Mouse (Mus musculus): ENCODE data around the gene Rybp.
A peak's percentile ranks its signal among the peaks of the same experiment; 100 is the strongest.

Rybp gene

DNA sequence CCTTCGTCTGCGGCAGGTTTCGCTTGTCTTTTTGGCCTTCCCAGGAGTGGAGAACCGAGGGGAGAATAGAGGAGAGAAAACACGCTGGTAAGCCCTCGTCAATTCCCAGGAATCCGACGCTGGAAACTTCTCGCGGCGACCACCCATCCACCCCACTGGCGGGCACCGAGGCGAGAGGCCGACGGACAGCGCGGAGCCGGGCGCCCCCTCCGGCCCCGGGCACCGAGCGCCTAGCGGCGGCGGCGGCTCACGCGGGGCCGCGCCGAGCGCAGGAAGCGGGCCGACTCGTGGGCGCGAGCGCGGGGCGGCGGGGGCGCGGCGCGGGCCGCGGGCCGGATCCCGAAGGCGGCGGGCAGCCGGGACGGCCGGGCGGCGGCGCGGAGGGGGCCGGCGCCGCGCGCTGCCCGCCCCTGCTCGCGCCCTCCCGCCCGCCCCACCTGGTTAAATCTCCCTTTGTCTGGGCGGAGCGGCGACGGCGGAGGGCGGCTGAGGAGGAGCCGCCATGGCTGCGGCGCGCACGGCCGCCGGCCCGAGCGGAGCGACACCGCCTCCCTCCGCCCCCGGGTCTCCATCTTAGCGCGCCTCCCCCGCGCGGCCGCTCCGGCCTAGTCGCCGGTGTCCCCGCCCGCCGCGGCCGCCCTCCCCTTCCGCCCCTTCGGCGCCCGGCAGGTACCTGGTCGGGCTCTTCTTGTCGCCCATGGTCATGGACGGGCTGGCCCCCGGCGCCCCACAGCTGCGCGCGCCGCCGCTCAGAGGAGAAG lies 532 bp downstream of the Rybp start:
- peak; percentile 69 to 74 for DNase-seq

DNA sequence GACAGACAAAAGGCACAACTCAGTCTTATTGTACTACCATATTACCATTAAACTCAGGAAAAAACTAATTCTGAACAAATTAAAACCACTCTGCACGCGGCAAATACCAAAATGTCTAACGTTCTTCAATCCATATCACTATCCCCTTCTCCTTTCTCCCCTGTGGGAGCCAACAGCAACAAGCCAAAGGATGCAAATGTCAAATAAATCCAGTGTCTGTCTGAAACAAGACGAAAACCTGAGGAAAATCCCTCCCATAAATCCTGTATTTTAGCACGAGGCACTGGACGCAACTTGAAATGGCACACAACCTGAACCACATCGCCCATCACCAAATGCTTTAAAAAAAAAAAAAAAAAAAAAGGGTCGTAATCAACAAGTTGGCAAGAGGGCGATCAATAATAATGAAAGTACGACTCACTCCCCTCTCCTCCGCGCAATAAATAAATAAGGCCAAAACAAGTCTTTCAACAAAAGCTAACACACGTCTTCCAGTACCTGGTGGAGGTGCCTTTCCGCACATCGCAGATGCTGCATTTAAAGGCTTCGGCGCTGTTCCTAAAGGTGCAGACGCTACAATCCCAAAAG lies 1.2 kb downstream of the Rybp start:
- DNase-seq, result no peak

DNA sequence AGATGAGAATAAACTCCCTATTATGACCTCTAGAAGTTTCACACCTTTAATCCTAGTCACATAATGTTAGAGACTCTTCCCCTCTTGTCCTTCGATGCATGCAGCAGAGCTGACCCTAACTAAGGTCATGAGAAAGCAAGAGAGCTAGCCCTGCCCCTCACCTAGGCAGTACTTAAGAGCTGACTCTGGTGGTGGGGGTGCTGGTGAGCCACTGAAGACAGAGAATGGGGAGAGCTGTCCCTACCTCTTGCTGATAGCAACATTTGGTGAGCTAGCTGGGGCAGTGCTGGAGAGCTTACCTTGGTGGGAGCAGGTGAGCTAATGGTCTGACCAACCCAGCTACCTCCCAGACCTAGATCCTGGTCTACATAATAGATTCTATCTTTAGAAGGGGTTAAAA lies 8.4 kb downstream of the Rybp start:
- no peak for DNase-seq

DNA sequence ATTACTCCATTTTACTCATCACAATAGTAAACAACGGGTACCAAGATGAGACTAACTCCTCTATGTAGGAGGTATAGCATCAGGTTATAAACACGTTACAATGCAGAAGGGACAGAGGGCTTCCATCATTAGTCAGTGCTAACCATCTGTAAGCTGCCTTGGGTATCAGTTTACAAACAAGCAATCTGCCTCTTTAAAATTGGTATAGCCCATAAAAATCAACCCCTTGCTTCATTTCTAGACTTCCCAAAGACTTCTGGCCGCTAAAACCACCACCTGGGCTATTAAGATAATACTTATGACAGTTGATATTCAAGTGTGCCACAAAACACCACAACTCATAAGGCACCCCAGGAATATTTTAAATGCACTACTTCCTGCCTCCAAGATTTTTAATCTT lies 10.9 kb downstream of the Rybp start:
- no peak for DNase-seq

DNA sequence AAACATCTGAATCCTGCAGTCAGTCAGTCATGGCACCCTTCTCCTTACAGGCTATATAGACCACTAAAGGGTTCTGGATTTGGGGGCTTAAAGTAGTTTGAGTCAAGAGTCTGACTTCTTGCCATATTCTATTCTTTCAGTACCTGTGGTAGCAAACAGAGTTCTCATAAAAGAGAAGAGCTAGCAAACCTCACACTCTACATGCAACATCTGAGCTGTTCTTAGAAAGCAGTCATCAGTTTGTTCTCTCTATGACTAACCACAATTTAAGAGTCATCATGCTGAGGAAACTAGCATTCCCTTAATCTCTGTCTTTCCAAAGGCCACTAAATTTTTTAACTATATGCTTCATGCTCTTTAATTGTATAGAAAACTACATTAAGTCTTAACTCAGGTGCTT lies 11.6 kb downstream of the Rybp start:
- no peak for DNase-seq

DNA sequence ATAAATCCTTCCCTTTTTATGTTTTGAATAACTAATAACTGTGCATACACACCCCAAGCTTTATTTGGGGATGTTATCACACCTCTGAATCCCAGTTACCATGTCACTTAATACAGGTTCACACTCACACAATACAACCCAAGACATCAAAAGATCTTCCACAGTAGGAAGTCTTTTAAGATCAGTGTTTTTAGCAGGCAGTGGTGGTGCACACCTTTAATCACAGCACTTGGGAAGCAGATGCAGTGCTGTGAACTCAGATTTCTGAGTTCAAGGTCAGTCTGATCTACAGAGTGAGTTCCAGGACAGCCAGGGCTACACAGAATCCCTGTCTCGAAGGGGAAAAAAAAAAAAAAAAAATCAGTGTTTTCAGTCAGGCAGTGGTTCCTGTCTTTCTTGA lies 13.7 kb downstream of the Rybp start:
- no peak for DNase-seq

DNA sequence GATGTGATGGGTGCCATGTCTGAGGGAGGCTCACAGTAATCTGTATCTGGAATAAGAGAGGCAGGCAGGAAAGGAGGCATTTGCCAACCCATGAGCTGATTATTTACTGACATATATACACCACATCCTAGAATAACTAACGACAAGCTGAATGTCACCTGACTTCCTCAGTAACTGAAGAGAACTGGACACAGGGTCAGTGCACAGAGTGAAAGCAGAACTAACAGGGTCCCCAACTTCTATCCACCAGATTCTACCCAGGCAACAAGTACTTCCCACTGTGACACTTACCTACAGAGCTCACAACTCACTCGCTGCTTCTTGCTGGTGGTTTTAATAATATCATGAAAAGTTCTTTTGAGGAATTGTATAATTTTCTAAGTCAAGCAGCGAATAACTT lies 15.3 kb downstream of the Rybp start:
- no peak for DNase-seq

DNA sequence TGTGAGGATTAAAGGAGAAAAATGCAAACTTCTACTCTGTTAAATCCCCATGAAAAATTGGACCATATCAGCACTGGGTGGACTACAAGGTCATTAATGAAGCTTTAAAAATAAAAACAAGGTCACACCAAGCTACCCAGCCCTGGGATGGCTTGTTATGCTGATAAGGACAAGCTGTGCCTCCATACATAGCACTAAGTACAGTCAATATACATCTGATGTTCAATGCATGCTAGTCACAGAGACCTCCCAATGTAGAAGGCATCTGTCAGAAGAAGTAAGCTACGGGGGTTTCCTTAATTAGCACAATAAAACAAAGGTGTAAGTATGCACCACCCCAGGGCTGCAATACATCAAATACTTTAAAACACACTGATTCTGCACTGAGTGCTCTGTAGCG lies 16.5 kb downstream of the Rybp start:
- no peak for DNase-seq

DNA sequence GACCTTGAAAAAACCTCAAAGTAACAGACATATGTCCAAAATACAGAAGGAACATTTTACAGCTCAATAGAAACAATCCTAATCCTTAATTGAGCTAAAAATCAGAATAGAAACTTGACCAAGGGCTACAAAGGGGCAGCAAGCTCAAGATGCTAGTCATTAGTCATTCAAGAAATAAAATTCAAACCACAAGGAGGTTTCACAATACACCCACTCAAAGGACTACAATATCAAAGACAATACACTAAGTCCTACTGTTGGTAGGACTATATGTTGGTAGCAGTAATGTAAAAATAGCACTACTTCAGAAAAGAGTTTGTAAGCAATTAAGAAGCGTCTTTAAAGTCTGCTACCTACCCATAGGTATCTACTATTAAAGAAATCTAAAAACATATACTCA lies 27.7 kb downstream of the Rybp start:
- no peak for DNase-seq

DNA sequence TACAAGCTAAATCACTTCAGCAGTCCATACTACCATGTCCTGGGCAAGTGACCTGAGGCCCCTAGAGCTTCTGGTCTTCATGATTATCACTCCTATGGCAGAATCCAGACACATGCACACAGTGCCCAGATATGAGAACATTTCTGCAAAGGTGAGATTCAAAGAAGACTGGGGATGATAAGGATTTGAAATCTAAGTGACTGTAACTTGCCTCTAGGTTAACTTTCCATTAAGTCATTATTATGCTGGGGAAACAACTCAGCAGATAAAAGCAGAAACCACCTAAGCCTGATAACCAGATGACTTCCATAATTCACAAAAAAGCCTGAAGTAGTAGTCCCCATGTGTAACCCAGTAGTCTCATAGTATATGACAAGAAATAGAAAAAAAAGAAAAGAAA lies 29.0 kb downstream of the Rybp start:
- DNase-seq, result no peak

DNA sequence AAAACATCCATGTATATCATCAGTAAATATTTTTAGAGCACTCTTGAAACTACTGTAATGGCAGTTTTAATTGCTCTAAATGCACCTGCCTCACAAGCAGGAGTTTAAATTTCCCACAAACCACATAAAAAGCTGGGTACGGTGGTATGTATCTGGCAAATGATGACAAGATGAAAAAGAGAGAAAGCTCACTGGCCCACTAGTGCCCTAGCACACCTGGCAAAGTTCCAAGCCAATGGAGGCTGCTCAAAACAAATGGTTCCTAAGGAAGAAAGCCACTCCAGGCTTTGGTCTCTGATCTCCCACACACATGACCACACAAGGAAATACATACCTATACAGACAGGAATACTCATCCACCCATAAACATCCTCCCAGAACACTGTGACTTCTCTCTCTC lies 31.9 kb downstream of the Rybp start:
- DNase-seq, result no peak

DNA sequence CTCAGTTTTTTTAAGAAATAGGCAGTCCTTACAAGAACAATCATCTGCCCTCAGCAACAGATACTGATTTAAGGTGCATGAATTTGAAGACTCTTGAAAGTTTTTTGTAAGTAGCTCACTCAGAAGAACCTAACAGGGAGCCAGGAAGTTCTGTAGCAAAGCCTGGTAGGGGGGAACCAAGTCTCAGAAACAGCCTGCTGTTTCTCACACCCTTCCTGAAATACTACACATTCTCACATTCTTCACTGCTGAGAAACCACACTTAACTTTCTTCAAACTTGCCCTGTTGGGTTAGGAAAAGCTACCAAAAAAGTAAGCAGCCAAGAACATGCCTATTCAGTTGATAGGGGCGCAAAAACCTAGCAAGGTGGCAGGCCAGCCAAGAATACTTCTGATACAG lies 32.6 kb downstream of the Rybp start:
- no peak for DNase-seq

DNA sequence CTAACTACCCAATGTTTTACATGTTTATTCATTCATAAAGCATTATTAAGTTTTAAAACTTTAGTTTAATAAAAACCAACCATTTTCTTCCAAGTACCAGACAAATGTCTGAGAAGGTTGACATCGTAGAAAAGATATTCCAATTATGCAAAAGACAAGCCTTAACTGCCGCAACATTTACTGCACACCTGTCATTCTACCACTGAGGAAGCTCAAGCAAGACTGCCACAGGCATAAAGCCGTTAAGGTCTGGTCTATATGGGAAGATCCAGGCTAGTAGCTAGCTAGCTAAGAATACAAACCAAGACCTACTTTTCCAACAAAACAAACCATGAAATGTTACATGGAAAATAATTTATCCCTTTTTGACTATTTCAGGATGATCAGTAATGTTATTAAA lies 42.8 kb downstream of the Rybp start:
- DNase-seq, result no peak

DNA sequence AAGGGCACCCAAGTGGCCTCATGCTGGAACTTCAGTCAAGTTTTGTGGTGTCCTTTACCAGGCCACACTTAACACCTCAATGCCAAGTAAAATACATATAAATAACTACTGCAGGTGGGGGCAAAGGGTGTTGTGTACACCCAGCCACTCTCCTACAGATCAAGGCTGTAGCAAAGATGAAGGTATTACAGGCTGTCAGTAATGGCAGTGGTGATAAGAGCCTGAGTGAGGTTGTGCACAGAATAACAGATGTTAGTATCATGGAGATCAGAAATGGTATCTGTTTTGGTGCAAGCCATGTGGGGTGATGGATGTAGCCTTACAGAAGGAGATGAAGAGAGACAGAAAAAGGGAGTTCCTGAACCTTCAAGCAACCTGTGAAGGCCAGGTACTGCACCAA lies 52.2 kb downstream of the Rybp start:
- no peak for DNase-seq

DNA sequence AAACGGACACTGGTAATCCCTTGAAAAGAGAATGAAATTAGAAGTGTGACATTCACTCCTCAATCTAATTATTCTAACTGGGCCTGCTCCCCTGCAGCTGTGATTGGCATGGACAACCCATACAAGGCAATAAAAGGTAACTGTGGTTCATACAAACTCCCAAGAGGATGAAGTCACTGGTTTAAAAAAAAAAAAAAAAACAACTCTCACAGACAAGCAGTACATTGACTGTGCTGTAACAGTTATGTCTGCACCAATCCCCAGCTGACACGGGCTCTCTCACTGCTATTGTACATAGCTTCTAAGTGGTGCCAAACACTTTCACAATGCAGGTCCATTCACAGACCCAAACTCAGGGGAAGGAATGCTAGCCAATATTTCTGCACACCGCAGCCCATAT lies 53.8 kb downstream of the Rybp start:
- no peak for DNase-seq

DNA sequence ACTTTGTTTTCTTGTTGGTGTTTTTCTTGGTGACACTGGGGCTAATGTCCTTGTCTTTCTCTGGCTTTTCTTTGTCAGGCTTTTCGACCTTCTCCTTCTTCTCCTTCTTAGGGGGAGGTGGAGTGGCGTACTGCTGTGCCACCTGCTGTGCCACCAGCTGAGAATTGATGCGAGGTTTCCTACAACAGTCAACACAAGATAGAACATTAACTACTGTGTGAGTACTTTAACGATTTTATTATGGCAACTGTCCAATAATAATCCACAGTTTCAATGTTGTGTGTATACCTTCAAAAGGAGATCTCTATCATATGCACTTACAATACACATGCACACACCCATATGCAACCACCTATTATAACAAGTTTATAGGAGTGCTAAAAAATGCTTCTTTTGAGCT lies 54.2 kb downstream of the Rybp start:
- no peak for DNase-seq

DNA sequence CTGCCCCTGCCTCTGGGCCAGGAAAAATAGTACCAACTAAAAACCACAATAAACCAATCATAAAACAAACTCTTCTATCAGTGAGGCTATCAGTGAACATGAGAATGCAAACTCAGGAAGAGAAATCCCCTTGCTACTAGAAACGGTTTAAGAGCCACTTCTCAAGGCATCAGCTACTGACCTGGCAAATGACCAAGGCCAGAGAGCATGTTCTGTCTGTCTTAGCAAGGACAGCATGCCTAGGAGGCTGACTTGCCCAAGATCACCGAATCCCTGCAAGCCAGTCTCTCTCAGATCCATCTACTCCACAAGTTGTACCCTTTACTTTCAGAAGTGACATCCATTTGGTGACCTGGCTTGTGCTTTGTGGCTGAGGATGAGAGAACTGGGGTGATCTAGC lies 61.1 kb downstream of the Rybp start:
- DNase-seq, result no peak

DNA sequence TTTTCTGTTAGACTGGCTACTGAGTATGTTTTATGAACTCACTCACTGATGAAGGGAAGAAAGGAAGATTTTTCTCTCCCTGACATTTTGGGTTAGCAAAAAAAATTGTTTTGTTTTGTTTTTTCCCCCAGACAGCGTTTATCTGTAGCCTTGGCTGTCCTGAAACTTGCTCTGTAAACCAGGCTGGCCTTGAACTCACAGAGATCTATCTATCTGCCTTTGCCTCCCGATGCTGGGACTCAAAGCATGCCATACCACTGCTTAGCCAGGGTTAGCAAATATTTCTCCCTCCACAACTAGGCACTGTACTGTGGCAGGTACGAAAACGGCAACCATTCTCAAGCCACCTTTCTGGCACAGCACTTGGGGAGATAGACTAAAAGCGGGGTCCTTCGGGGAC lies 63.4 kb downstream of the Rybp start:
- no peak for DNase-seq

DNA sequence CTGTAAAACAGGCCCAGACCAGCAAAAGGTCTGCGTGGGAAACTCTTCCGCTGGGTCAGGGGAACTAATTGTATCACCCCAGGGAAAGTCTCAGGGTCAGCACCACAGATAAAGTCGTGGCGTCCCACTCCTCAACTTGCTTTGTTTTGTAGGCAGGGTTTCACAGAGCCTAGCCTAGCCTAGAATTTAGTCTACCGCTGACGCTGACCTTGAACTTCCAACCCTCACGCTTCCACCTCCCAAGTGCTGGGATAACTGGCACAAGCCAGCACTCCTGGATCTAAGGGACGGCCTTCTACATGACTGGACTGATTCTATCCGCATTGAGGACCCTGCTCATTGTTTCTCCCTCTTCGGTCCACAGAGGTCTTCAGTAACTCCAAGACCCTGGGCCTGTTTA lies 63.9 kb downstream of the Rybp start:
- DNase-seq, result no peak

DNA sequence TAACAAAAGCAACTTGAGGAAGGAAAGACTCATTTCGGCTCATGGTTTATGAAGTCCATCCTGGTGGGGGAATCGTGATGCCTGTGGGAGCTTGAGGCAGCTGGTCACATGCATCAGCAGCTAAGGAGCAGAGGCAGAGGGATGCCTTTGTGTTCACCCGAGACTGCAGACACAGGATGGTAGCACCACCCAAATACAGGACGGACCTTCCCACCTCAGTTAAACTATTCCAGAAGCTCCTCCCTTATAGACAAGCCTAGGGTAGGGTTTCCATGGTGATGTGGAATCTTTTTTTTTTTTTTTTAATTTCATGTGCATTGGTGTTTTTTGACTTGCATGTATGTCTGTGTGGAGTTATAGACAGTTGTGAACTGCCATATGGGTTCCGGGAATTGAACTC lies 64.4 kb downstream of the Rybp start:
- DNase-seq, result no peak

DNA sequence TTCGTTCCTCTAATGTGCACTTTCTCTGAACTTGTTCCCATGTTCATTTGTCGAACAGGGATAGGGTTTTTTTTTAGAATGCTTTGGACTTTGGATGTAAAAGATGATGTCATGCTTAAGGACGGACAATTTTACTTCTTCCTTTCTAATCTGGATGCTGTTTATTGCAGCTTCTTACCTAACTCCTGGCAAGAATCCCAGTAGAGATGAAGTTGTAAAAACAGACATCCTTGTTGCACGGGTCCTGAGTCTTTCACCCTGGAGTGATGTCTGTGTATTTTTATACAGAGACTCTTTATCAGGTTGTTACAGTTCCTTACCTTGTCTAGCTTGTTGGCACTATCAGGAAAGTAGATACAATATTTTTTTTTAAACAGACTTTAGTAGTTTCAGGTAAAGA lies 65.5 kb downstream of the Rybp start:
- no peak for DNase-seq

DNA sequence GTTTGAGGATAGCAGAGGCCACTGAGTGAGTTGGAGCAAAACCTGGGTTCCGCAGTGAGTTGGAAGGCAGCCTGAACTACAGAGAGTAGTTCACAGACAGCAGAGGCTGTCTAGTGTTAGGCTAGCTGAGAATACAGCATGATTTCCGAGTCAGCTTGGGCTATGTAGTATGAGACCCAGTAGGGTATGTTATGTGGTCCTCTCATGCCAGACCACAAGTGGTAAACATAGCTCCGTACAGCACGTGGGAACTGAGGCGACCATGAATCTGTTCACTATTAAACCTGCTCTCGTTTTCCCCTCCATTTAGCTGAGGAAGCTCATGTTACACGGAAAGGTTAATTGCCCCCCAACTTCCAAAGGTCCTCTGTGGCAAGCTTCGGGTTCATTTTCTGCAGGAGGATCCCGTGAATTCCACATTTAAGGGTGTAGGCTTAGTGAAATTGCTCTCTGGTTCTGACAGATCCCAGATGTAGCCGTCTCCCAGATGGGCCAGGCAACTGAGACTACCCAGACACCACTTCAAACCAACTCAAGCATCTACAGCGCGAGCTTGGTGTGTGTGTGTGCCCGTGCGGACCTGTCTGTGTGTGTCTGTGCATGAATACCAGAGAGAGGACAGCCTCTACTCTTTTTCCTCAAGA lies 66.2 kb downstream of the Rybp start:
- no peak for DNase-seq

DNA sequence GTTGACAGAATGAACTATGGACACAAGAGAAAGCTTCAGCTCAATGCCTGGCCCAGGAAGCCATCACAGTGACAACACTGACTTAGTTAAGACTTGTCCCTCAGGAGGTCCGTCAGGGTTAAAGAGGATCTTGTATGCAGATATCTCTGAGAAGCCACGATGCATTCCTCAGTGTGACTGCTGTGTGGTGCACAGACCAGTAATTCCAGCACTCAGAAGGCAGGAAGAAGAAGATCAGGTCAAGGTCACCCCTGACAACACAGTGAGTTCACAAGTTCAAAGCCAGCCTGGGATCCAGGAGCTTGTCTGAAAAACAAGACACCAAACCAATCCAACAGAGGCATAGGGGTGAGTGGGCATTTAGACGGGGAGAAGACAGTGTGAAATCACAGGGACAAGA lies 67.3 kb downstream of the Rybp start:
- DNase-seq, result no peak

DNA sequence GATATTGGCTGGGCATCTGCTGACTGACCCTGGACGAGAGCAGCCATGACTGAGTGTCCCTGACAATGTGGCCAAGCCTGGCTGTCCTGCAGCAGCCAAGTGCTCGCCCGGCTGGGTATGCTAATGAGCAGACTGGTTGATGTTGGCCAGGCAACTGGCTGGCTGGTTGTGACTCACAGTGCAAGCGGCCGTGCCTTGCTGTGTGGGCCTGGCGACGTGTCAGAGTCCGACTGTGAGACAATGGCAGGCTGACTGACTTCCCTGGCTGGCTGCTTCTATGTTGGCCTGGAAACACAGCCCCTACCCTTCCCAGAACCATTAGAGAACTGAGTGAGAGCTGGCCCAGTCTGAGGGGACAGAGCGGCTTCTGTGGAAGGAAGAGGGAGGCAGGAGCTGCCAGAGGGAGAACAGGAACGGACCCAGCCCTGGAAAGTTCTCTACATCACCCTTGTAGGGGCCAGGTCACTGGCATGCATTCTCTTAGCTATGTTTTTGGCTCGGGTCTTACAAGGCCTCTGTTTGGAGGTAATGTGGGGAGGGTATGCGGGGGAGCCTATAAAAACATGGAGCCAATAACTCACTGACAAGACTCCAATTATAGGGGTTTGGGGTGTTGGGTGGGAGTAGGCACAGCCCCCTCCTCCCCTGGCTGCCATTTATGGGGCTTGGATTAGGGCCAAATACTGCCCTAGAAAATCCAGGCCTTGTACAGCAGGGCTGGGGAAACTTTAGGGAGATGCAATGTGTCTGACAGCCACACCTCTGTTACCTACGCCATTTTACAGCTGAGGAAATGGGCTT lies 68.5 kb downstream of the Rybp start:
- DNase-seq, result no peak
